Mouse (Mus musculus) liver, postnatal 0 days (tissue): ENCODE results near the gene Tra2b.

Experiments used
- CTCF ChIP-seq: sonication (generic); IDR thresholded peaks from 2 replicates; pipeline ENCODE4 v1.5.1; 2016; ENCODE audit warnings: antibody characterized with exemption, low read depth
- EP300 ChIP-seq: IDR thresholded peaks from 2 replicates; pipeline ENCODE4 v1.6.1; 2016; ENCODE audit warnings: antibody characterized with exemption, low read depth, mild to moderate bottlenecking

DNA sequence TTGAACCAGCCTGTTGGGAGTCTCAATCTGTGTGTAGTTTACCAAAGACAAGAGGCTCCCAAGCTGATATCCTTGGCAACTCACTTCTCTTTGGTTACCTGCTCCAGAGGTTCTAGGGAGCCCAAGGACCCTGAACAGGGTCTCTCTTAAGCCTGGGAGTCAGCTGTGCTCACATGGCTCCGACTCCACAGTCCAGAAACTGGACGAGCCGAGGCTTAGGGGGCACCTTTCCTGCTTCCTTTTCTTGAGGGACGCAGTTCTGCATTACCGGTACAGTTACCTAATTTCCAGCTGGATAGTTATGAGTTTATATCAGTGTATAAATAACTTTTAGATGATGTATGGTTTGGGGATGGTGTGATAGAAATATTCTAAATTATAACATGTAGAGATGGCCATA is 24.9 kb downstream of the Tra2b start:
- no peak for TF ChIP-seq EP300
- no peak for TF ChIP-seq CTCF
